Mouse (Mus musculus) intestine, embryonic 16.5 days (tissue): ENCODE results near the gene Ppt1. TPM values are rescaled to one million over a fixed set of nuclear protein-coding genes. Genes with fewer than 3 reads are reported as not detected.
"Not testable (repeated sequence)": the region's sequence is repeated elsewhere in the genome, so short reads cannot be mapped to it uniquely, and the experiment has no call there.

ENCODE experiments used
- ATAC-seq: fragments of 200-750 bp; cut with Nextera tagmentation; 2 replicates; pipeline ENCODE4 v1.8.0; 2017; ENCODE audit warnings: moderate TSS enrichment, moderate library complexity
- H3K27ac ChIP-seq: fragments of 300-500 bp; sonication (generic); 2 replicates; pipeline ENCODE4 v1.5.1; 2014; ENCODE audit warnings: mild to moderate bottlenecking, low read length
- H3K27me3 ChIP-seq: fragments of 300-500 bp; sonication (generic); replicated peaks from 2 replicates; pipeline ENCODE4 v1.6.1; 2014; ENCODE audit warnings: low read length, control low read depth, mixed read lengths; ENCODE audit not compliant: control insufficient read depth, insufficient read depth
- H3K36me3 ChIP-seq: fragments of 300-500 bp; sonication (generic); 2 replicates; pipeline ENCODE4 v1.6.1; 2014; ENCODE audit warnings: low read length, control low read depth; ENCODE audit not compliant: control insufficient read depth, insufficient read depth
- H3K4me1 ChIP-seq: fragments of 300-500 bp; sonication (generic); 2 replicates; pipeline ENCODE4 v1.6.1; 2014; ENCODE audit warnings: low read length, control low read depth, mixed read lengths; ENCODE audit not compliant: control insufficient read depth, insufficient read depth
- H3K4me2 ChIP-seq: fragments of 300-500 bp; sonication (generic); 2 replicates; pipeline ENCODE4 v1.6.1; 2014; ENCODE audit warnings: low read depth, low read length, control low read depth
- H3K4me3 ChIP-seq: fragments of 300-500 bp; sonication (generic); 2 replicates; pipeline ENCODE4 v1.5.1; 2014; ENCODE audit warnings: mild to moderate bottlenecking, low read length
- H3K9ac ChIP-seq: fragments of 300-500 bp; sonication (generic); 2 replicates; pipeline ENCODE4 v1.6.1; 2014; ENCODE audit warnings: low read depth, low read length
- H3K9me3 ChIP-seq: fragments of 300-500 bp; sonication (generic); 2 replicates; pipeline ENCODE4 v1.6.1; 2016; ENCODE audit warnings: low read length, control low read depth; ENCODE audit not compliant: control insufficient read depth
- WGBS: fragments of 180-500 bp; shearing (Covaris S2); extraction: QIAGEN DNeasy Blood & Tissue Kit; methylation state at CpG from one replicate; pipeline ENCODE4 v1.1.7; 2014; 5-methylcytosine and 5-hydroxymethylcytosine counted together
- polyA plus RNA-seq: library from polyadenylated mRNA; unstranded; fragments of >200 nt; fragmentation: Nextera tagmentation; extraction: Ambion mirVana; gene quantifications from 2 replicates; pipeline ENCODE4 v1.2.1, GENCODE M21; 2015

Ppt1 gene
- polyA plus RNA-seq, result 79.3 and 81.0 TPM in 2 replicates

DNA sequence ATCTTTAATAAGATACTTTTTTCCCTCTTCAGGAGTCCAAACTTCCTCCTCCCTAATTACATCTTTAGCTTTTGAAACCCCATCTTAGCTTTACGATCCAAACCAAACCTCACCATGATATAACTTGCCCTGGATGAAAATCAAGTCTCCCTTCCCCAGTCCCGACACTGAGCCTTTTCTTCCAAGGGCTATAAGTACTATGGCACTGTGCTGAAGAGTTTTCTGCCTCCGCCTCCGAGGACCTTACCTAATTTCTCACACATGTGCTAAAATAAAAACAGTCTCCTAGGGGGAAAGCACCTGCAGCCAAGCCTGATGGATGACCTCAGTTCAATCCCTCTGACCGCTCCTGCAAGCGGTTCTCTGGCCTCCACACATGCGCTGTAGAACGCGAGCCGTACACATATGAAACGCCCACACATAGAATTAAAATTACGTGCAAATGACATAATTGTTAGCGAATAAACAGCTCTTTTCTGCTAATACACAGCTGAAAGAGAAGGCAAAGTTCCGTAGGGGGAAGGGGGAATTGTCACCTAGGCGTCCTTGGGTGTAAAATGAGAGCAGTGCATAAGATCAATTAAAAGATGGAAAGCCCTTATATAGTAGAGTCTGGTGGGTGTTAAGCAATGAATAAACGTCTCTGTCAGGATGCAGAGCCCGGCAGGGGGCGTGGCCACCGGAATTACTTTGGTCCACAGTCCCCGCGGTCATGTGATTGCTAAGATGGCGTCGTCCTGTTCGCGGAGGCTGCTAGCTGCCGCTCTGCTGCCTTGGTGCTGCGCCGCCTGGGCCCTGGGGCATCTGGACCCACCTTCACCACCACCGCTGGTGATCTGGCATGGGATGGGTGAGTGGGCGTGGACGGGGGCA is at the start of gene Ppt1:
Gene Ppt1 (plus strand): TSS at position 713 of the 873 bp plus-strand sequence.
- Histone ChIP-seq H3K4me3 (peak within 1 kb of the TSS; percentile 83), H3K27me3 (no peaks in the 10 kb centered on the region), H3K9ac (peak within 1 kb of the TSS; percentile 83), H3K9me3 (no peaks in the 10 kb centered on the region), H3K4me2 (peak within 1 kb of the TSS; percentile 94), H3K4me1 (peaks cover 13% of the 10 kb centered on the region), H3K36me3 (no peaks in the 10 kb centered on the region), H3K27ac (peak within 1 kb of the TSS; percentile 51)
- peak; percentile 93 for ATAC-seq
- WGBS, result 4% methylated on average over 31 of the region's 31 CpGs

DNA sequence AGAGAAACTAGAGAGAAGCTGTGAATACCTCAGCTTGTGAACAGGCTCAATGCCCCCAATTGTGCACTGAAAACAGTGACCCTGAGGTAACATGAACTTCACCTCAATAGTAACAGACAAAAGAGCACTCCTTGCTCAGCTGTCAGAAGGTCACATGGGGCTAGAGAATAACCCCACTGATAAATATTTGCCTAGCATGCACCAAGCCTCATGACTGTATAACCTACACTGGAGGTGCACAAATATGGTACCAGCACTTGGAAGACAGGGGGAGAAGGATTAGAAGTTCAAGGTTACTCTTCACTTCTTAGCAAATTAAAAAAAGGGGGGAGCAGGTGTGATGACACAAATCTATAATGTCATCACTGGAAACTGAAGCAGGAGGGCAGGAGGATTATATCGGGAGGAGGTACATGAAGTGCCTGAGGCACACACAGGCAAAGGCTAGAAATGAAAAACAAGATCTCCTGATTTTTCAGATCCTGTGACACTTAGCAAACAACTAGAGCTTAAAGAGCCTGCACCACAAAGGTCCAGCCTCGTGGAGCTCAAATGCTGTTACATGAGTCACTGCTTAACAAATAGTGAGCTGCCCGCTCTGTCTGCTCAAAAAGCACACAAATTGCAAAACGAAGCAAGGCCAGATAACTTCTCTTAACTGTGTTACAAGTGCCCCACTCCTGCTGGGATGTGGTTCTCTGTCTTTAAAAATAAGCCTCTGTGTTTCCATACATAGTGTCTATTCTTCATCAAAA is 46.5 kb upstream of the Ppt1 start:
- H3K27ac ChIP-seq, result no peak overlapping the region
- H3K27me3 ChIP-seq, result no peaks in the 10 kb centered on the region
- no peak overlapping the region for H3K4me2 ChIP-seq
- H3K9me3 ChIP-seq, result no peaks in the 10 kb centered on the region
- 62% methylated on average over 4 of the region's 4 CpGs for WGBS
- H3K36me3 ChIP-seq, result no peaks in the 10 kb centered on the region
- ATAC-seq, result no peak
- H3K4me1 ChIP-seq, result no peaks in the 10 kb centered on the region
- H3K4me3 ChIP-seq, result no peak overlapping the region
- H3K9ac ChIP-seq, result no peak overlapping the region

DNA sequence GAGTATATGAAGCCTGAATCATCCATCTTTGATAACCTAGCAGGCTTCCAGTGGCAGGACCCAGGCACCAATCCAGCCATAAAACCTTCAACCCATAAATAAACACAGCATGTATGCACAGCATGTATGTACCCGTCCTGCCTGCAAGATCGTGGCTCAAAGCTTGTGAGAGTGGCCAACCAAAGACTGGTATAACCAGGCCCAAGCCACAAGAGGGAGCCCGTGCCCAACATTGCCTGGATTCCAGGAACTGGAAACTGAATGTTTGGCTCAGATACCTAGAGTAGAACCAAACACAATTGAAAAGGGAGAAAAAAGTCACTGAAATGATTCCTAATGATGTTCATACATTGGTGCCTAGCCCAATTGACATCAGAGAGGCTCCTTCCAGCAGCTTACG is 27.9 kb upstream of the Ppt1 start:
- Histone ChIP-seq H3K27me3 (no peaks in the 10 kb centered on the region), H3K9me3 (no peaks in the 10 kb centered on the region), H3K4me3 (no peak overlapping the region), H3K27ac (no peak overlapping the region), H3K4me2 (no peak overlapping the region), H3K9ac (no peak overlapping the region), H3K36me3 (no peaks in the 10 kb centered on the region), H3K4me1 (no peaks in the 10 kb centered on the region)
- WGBS, result 24% methylated on average over 4 of the region's 4 CpGs
- ATAC-seq, result peak; percentile 71

DNA sequence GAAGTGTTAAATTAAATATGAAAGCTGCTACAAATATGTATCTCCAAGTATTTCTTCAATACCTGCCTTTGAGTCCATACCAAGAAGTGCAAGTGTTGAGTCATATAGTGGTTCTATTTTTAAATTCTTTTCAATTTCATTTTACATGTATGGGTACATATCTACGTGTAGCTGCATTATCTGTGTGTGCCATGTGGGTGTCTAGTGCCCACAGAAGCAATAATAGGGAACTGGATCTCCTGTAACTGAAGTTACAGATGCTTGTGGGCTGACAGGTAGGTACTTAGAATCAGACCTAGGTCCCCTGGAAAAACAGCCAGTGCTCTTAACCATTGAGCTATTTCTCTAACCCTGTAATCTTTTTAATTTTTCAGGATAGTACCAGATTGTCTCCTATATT is 24.9 kb upstream of the Ppt1 start:
- no peak for ATAC-seq
- Histone ChIP-seq H3K27ac (no peak overlapping the region), H3K36me3 (no peaks in the 10 kb centered on the region), H3K9me3 (no peaks in the 10 kb centered on the region), H3K27me3 (no peaks in the 10 kb centered on the region), H3K4me1 (no peaks in the 10 kb centered on the region), H3K4me3 (no peak overlapping the region), H3K9ac (no peak overlapping the region), H3K4me2 (no peak overlapping the region)
- WGBS, result 65% methylated on average over 1 of the region's 1 CpGs

DNA sequence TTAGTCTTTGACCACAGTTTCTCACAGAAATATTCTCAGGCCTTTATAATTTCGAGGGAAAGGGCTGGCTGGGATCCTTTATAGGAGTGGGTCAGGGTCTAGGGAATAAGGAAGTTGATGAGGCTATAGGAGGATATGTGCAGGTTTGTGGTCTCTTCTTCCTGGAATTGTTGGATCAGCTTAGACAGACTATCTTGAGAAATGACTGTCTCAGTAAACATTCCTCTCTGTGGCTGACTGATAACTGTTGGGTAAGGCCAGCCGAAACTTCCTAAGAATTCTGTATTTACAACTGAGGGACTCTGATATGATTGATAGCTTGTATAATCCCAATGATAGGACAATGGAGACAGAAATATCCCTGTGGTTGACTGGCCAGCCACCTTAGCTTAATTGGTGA is 24.2 kb upstream of the Ppt1 start:
- Histone ChIP-seq H3K9me3 (no peaks in the 10 kb centered on the region), H3K36me3 (no peaks in the 10 kb centered on the region), H3K27ac (no peak overlapping the region), H3K4me2 (no peak overlapping the region), H3K27me3 (no peaks in the 10 kb centered on the region), H3K4me3 (no peak overlapping the region), H3K4me1 (no peaks in the 10 kb centered on the region), H3K9ac (no peak overlapping the region)
- no peak for ATAC-seq
- 49% methylated on average over 2 of the region's 2 CpGs for WGBS

DNA sequence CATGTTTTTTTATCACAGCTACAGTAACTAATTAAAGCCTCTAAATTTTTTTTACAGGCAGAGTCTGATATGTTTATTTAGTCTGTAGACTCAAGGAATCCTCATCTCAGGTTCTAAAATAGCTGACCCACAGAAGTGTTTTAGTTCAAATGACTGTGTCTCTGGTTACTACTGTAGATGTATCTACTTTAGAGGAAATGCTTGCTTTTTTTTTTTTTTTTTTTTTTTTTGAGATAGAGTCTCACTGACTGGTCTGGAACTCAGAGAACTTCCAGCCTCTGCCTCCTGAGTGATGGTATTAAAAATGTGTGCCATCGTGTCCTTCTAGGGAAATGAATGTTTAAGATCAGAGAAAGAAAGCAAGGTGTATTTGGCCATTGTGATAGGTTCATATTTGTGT is 19.8 kb upstream of the Ppt1 start:
- H3K4me1 ChIP-seq, result no peaks in the 10 kb centered on the region
- 82% methylated on average over 1 of the region's 1 CpGs for WGBS
- H3K9me3 ChIP-seq, result no peaks in the 10 kb centered on the region
- H3K36me3 ChIP-seq, result no peaks in the 10 kb centered on the region
- H3K27me3 ChIP-seq, result no peaks in the 10 kb centered on the region
- no peak overlapping the region for H3K4me2 ChIP-seq
- ATAC-seq, result no peak
- H3K9ac ChIP-seq, result no peak overlapping the region
- H3K27ac ChIP-seq, result no peak overlapping the region
- no peak overlapping the region for H3K4me3 ChIP-seq

DNA sequence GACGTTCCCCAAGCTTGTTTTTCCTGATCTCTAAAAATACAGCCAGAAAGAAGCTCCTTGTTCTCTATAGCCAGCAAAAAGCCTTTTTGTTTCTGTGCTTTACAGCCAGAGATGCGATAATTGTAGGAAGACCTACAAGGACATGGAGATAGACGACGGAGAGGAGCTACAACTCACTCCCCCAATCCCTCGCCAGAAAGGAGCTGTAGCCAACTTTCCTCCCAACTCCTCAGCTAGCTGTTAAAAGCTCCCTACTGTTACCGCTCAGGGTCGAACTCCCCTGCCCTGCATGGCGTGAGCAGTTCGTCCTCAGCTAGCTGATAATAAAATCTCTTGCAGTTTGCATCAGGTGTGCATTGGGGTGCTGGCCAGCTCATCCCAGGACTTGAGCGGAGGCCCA is 15.1 kb upstream of the Ppt1 start:
- not testable (repeated sequence) for H3K4me3 ChIP-seq, H3K27me3 ChIP-seq, H3K4me2 ChIP-seq, H3K9ac ChIP-seq, H3K27ac ChIP-seq, H3K36me3 ChIP-seq, ATAC-seq, H3K9me3 ChIP-seq, H3K4me1 ChIP-seq
- 39% methylated on average over 10 of the region's 10 CpGs for WGBS

DNA sequence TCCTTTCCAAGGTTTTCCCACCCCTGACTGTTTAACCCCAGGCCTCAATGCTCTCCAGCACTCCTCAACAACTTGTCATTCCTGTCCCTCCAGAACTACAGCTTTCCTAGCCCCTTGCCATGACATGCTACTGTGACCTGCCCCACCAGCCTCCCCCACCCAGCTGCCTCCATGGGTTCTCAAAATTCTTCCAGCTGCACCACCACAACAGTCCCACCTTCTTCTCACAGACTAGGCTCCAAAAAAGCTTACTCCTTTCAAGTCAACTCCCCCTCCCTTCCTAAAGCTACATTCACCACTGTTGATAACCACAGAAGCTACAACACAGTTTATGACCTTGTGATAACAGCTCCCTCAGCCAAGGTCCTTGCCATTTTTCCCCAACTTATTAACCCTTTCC is 8.4 kb upstream of the Ppt1 start:
- Histone ChIP-seq H3K27ac (peak overlapping the region; percentile 38; the same call in 1 of the 2 replicates), H3K27me3 (no peaks in the 10 kb centered on the region), H3K36me3 (no peaks in the 10 kb centered on the region), H3K9ac (no peak overlapping the region), H3K4me2 (no peak overlapping the region), H3K9me3 (no peaks in the 10 kb centered on the region), H3K4me3 (no peak overlapping the region), H3K4me1 (0 out of 2 replicates have a peak, but pooled peaks cover 2% of the 10 kb centered on the region)
- peak; percentile 77 for ATAC-seq

DNA sequence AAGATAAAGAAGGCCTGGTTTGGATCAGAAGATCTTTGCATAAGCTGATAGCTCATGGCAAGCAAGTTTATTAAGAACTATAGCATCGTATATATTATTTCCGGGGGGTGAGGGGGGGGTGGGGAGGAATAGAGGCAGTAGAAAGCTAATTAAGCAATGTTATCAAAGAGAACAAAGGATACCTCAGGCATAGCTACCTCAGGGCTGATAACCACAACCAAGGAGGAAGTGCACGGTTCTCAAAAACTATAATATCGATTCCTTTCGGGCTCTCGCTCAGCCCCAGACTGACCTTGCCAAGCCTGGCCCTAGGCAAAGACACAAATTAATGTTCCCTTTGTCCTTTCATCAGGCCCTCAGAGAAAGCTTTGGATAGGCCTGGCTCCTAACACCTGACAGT is 6.7 kb upstream of the Ppt1 start:
- WGBS, result 75% methylated on average over 6 of the region's 6 CpGs
- no peak overlapping the region for H3K27ac ChIP-seq
- ATAC-seq, result peak; percentile 65

More for the DNA sequence above, 6.7 kb upstream of the Ppt1 start:
- no peak overlapping the region for H3K4me2 ChIP-seq
- no peaks in the 10 kb centered on the region for H3K27me3 ChIP-seq
- H3K4me1 ChIP-seq, result 0 out of 2 replicates have a peak, but pooled peaks cover 2% of the 10 kb centered on the region
- H3K36me3 ChIP-seq, result no peaks in the 10 kb centered on the region
- H3K9me3 ChIP-seq, result no peaks in the 10 kb centered on the region
- H3K4me3 ChIP-seq, result no peak overlapping the region
- no peak overlapping the region for H3K9ac ChIP-seq
